Comparison of ENCODE assay signal across 15 mouse cellular contexts in the genomic region with DNA sequence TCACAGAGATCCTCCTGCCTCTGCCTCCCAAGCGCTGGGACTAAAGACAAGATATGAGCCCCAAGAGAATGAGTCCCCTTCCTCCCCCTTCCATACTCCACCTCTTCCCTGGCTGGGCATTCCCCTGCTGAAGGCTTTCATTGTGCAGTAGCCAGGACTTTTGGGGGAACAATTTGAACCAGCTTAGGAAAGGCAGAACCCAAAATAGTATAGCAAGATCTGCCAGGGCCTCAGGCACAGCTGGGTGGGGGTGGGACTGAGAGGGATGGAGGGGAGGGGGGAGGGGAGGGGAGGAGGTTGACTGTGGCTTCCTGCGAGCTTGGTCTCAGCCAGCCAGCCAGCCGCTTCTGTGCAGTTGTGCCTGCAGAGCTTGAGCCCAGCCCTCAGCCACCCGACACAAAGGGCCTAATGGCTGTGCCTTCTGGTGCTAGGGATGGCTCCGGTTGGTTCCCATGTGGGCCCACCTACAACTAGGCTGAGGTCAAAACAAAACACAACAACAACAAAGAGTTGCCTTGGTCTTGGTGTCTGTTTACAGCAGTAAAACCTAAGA. TPM values are rescaled to one million over a fixed set of nuclear protein-coding genes. Genes with fewer than 3 reads are reported as not detected.
DNase-seq lines count a peak whose midpoint lies in the region; ATAC-seq lines count a peak whose summit lies in the region.
"Had no signal": no experiment of that assay in that cellular context is flagged by ENCODE, and none has a peak within 500 bp of the region (broad histone marks: within the 10 kb centered on the region; RNA-seq: fewer than 3 reads in every experiment).

No protein-coding gene starts in this region.

- H3K27me3 ChIP-seq in heart, embryonic 16.5 days (ENCODE audit: control insufficient read depth, insufficient read depth, low read length), result no peaks in the 10 kb centered on the region
- H3K27me3 ChIP-seq: embryonic facial prominence, embryonic 13.5 days; neural tube, embryonic 15.5 days had no signal

- H3K4me2 ChIP-seq in heart, embryonic 16.5 days (ENCODE audit: low read depth, low read length), result no peak overlapping the region
- H3K4me2 ChIP-seq: embryonic facial prominence, embryonic 13.5 days; midbrain, embryonic 11.5 days; neural tube, embryonic 15.5 days had no signal

- peak overlapping the region; percentile 34; the same call in 1 of the 2 replicates for H3K9ac ChIP-seq in heart, embryonic 16.5 days (ENCODE audit: low read length)
- H3K9ac ChIP-seq: embryonic facial prominence, embryonic 13.5 days; neural tube, embryonic 15.5 days had no signal

- DNase-seq in heart, postnatal 25 days (ENCODE audit: low spot score), result no peak
- peak; percentile 24 for DNase-seq in A20 (ENCODE audit: low read depth, low spot score)
- peak; percentile 37 for DNase-seq in T-cell, adult 2 months (ENCODE audit: low spot score)
- peak; percentile 72 for DNase-seq in naive thymus-derived CD4-positive, alpha-beta T cell, adult 2 months (ENCODE audit: low read depth)
- no peak for DNase-seq in urinary bladder, postnatal 14 days (ENCODE audit: low spot score)
- DNase-seq in MN1 (ENCODE audit: low spot score), result no peak
- DNase-seq: adrenal gland, adult 8-10 months; heart, postnatal 10 days; kidney, adult 9 months; lung, adult 18-20 months had no signal

- no peaks in the 10 kb centered on the region for H3K9me3 ChIP-seq in heart, embryonic 16.5 days (replicated peaks; ENCODE audit: control insufficient read depth, low read length)
- H3K9me3 ChIP-seq: embryonic facial prominence, embryonic 13.5 days; neural tube, embryonic 15.5 days had no signal

- intact Hi-C loops in heart, postnatal 25 days (cut with DNase I), result loop anchor here (2.0 kb wide), 1 partner anchor 43 kb away; no protein-coding TSS in a partner anchor

- H3K36me3 ChIP-seq in heart, embryonic 16.5 days (ENCODE audit: control insufficient read depth, insufficient read depth), result no peaks in the 10 kb centered on the region

- H3K4me3 ChIP-seq in heart, embryonic 16.5 days (ENCODE audit: low read length), result no peak overlapping the region
- H3K4me3 ChIP-seq: embryonic facial prominence, embryonic 13.5 days; neural tube, embryonic 15.5 days had no signal

- peak overlapping the region; percentile 41; the same call in 1 of the 2 replicates for H3K27ac ChIP-seq in heart, embryonic 16.5 days (ENCODE audit: low read length)
- H3K27ac ChIP-seq: embryonic facial prominence, embryonic 13.5 days; neural tube, embryonic 15.5 days had no signal

- 44% methylated on average over 5 of the region's 5 CpGs for WGBS in heart, embryonic 16.5 days

- peak; percentile 21 for ATAC-seq in heart, embryonic 16.5 days (replicated peaks; ENCODE audit: extremely low read depth, insufficient read depth, low FRiP score)
- ATAC-seq in erythroblast, adult 5-6 weeks (replicated peaks; ENCODE audit: low FRiP score, poor library complexity, severe bottlenecking), result no peak

- H3K4me1 ChIP-seq in heart, embryonic 16.5 days (ENCODE audit: control insufficient read depth, insufficient read depth, low read length), result peaks cover 39% of the 10 kb centered on the region

RNA-seq across cellular contexts. Expression of a gene that starts 5.1 kb away (rescaled TPM):
- 3,856 and 4,038 TPM in 2 replicates for polyA plus RNA-seq in heart, embryonic 16.5 days (2015; fragmentation: Nextera tagmentation; extraction: Ambion mirVana)
- 100 to 1,000 TPM; 316 to 357 TPM for total RNA-seq in heart, postnatal 25 days (2021)
- 1,176 and 1,185 TPM in 2 replicates for total RNA-seq in erythroblast, adult 5-6 weeks (2015; ENCODE audit: low replicate concordance)
- 351 and 513 TPM in 2 replicates for total RNA-seq in erythroblast, adult 5-6 weeks (2017; ENCODE audit: low replicate concordance)

RNA-seq across cellular contexts. Expression of a gene that starts 21.3 kb away (rescaled TPM):
- 7.4 and 8.7 TPM in 2 replicates for polyA plus RNA-seq in heart, embryonic 16.5 days (2015; fragmentation: Nextera tagmentation; extraction: Ambion mirVana)
- 10 to 100 TPM; 38.5 to 39.0 TPM for total RNA-seq in heart, postnatal 25 days (2021)
- 9.8 and 12.9 TPM in 2 replicates for total RNA-seq in erythroblast, adult 5-6 weeks (2015; ENCODE audit: low replicate concordance)
- 1.5 and 3.1 TPM in 2 replicates for total RNA-seq in erythroblast, adult 5-6 weeks (2017; ENCODE audit: low replicate concordance)

RNA-seq across cellular contexts. Expression of a gene that starts 34.1 kb away (rescaled TPM):
- 327 and 358 TPM in 2 replicates for polyA plus RNA-seq in heart, embryonic 16.5 days (2015; fragmentation: Nextera tagmentation; extraction: Ambion mirVana)
- 10 to 100 TPM; 67.7 to 69.4 TPM for total RNA-seq in heart, postnatal 25 days (2021)
- 53.3 and 54.0 TPM in 2 replicates for total RNA-seq in erythroblast, adult 5-6 weeks (2015; ENCODE audit: low replicate concordance)
- 32.3 and 44.9 TPM in 2 replicates for total RNA-seq in erythroblast, adult 5-6 weeks (2017; ENCODE audit: low replicate concordance)

Comparison
In these comparisons a context has a peak if more than half of its experiments do, and no peak if none do; other contexts are left out.
1. DNase-seq: peak in A20 (single experiment), T-cell, adult 2 months (single experiment) and naive thymus-derived CD4-positive, alpha-beta T cell, adult 2 months (single experiment); none in heart, postnatal 25 days (single experiment), urinary bladder, postnatal 14 days (single experiment) and MN1 (single experiment).